26 mouse cellular contexts compared by ENCODE assay signal in the genomic region with DNA sequence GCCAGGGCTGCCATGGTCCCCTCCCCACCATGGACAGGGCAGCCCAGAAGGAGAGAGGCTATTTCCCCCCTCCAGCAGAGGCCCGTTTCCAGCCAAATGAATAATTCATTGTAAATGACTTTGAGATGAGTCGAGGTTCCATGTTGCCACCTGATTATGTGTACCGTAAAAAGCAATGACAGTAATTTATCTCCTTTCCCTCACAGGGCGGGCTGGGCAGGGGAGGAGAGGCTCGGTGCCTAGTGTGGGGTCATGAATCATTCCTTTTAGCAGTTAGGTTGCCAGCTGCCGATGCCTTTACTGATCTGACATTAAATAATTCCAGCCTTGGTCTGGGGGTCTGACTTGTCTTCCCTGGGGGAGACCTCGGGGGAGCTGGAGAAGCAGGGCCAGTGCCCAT. TPM values are rescaled to one million over a fixed set of nuclear protein-coding genes. Genes with fewer than 3 reads are reported as not detected.
A peak's percentile ranks its signal among the peaks of the same experiment; 100 is the strongest.
DNase-seq lines count a peak whose midpoint lies in the region; ATAC-seq lines count a peak whose summit lies in the region.
"Had no signal": no experiment of that assay in that cellular context is flagged by ENCODE, and none has a peak within 500 bp of the region (broad histone marks: within the 10 kb centered on the region; RNA-seq: fewer than 3 reads in every experiment).

No protein-coding gene starts in this region.

- 14% methylated on average over 6 of the region's 7 CpGs for WGBS in kidney, embryonic 14.5 days
- 21% methylated on average over 7 of the region's 7 CpGs for WGBS in neural tube, embryonic 11.5 days
- WGBS in neural tube, embryonic 12.5 days: 5% methylated on average over 7 of the region's 7 CpGs

- H3K4me3 ChIP-seq in kidney, embryonic 14.5 days (ENCODE audit: low read length): no peak overlapping the region
- no peak overlapping the region for H3K4me3 ChIP-seq in neural tube, embryonic 11.5 days (ENCODE audit: low read depth, low read length)
- no peak overlapping the region for H3K4me3 ChIP-seq in neural tube, embryonic 12.5 days
- H3K4me3 ChIP-seq: embryonic facial prominence, embryonic 13.5 days; gastrocnemius, adult 2 months; heart, adult 2 months; heart, embryonic 13.5 days; hindbrain, embryonic 15.5 days; intestine, embryonic 15.5 days; liver, embryonic 12.5 days; midbrain, embryonic 15.5 days had no signal

- H3K4me2 ChIP-seq in kidney, embryonic 14.5 days (replicated peaks; ENCODE audit: low read depth, low read length): no peak overlapping the region
- no peak overlapping the region for H3K4me2 ChIP-seq in neural tube, embryonic 11.5 days (ENCODE audit: low read depth)
- no peak overlapping the region for H3K4me2 ChIP-seq in neural tube, embryonic 12.5 days (replicated peaks)
- H3K4me2 ChIP-seq: embryonic facial prominence, embryonic 13.5 days; heart, embryonic 13.5 days; hindbrain, embryonic 15.5 days; intestine, embryonic 15.5 days; liver, embryonic 12.5 days; midbrain, embryonic 15.5 days had no signal

- no peaks in the 10 kb centered on the region for H3K36me3 ChIP-seq in kidney, embryonic 14.5 days (ENCODE audit: control insufficient read depth, insufficient read depth, low read length)
- H3K36me3 ChIP-seq in neural tube, embryonic 11.5 days (ENCODE audit: control insufficient read depth, insufficient read depth, low read length): no peaks in the 10 kb centered on the region
- no peaks in the 10 kb centered on the region for H3K36me3 ChIP-seq in neural tube, embryonic 12.5 days
- H3K36me3 ChIP-seq: embryonic facial prominence, embryonic 13.5 days; G1E; heart, embryonic 13.5 days; hindbrain, embryonic 15.5 days; intestine, embryonic 15.5 days; liver, embryonic 12.5 days; midbrain, embryonic 15.5 days had no signal

- H3K27ac ChIP-seq in kidney, embryonic 14.5 days (ENCODE audit: low read depth, low read length): no peak overlapping the region
- 0 out of 2 replicates have a peak overlapping the region, but pooled peaks have one; percentile 35 for H3K27ac ChIP-seq in neural tube, embryonic 11.5 days (ENCODE audit: low read depth, low read length)
- H3K27ac ChIP-seq in neural tube, embryonic 12.5 days: peak overlapping the region; percentile 37
- H3K27ac ChIP-seq: embryonic facial prominence, embryonic 13.5 days; gastrocnemius, adult 2 months; heart, adult 2 months; heart, embryonic 13.5 days; intestine, embryonic 15.5 days; liver, embryonic 12.5 days; midbrain, embryonic 15.5 days had no signal

- H3K9me3 ChIP-seq in kidney, embryonic 14.5 days (ENCODE audit: control insufficient read depth, low read length): no peaks in the 10 kb centered on the region
- no peaks in the 10 kb centered on the region for H3K9me3 ChIP-seq in neural tube, embryonic 11.5 days (ENCODE audit: control insufficient read depth, low read length)
- H3K9me3 ChIP-seq in neural tube, embryonic 12.5 days: no peaks in the 10 kb centered on the region
- H3K9me3 ChIP-seq: embryonic facial prominence, embryonic 13.5 days; G1E; heart, embryonic 13.5 days; hindbrain, embryonic 15.5 days; intestine, embryonic 15.5 days; liver, embryonic 12.5 days; midbrain, embryonic 15.5 days had no signal

- H3K27me3 ChIP-seq in kidney, embryonic 14.5 days (ENCODE audit: control insufficient read depth, insufficient read depth, low read length): peaks cover 3% of the 10 kb centered on the region; the same call in 1 of the 2 replicates
- H3K27me3 ChIP-seq in neural tube, embryonic 11.5 days (ENCODE audit: control insufficient read depth, insufficient read depth, low read length): no peaks in the 10 kb centered on the region
- no peaks in the 10 kb centered on the region for H3K27me3 ChIP-seq in neural tube, embryonic 12.5 days (replicated peaks)
- H3K27me3 ChIP-seq: hindbrain, embryonic 15.5 days; intestine, embryonic 15.5 days; midbrain, embryonic 15.5 days had no signal

- H3K9ac ChIP-seq in kidney, embryonic 14.5 days (ENCODE audit: low read depth, low read length): no peak overlapping the region
- no peak overlapping the region for H3K9ac ChIP-seq in neural tube, embryonic 11.5 days (ENCODE audit: low read length)
- H3K9ac ChIP-seq in neural tube, embryonic 12.5 days: no peak overlapping the region
- H3K9ac ChIP-seq: embryonic facial prominence, embryonic 13.5 days; heart, embryonic 13.5 days; hindbrain, embryonic 15.5 days; intestine, embryonic 15.5 days; liver, embryonic 12.5 days; liver, postnatal 0 days; midbrain, embryonic 15.5 days had no signal

- intact Hi-C loops in gastrocnemius, postnatal 36 days (cut with DNase I): no loop called here

- no peak for DNase-seq in kidney, postnatal 4 days
- no peak for DNase-seq in neural tube, embryonic 11.5 days (ENCODE audit: low spot score)
- no peak for DNase-seq in neural tube, embryonic 10.5 days (ENCODE audit: extremely low spot score, low spot score)
- no peak for DNase-seq in gastrocnemius, postnatal 36 days
- DNase-seq in layer of hippocampus, postnatal 36 days: no peak
- DNase-seq: adrenal gland, postnatal 25 days; cerebellum, adult 11-12 months; cerebellum, postnatal 10 days; gastrocnemius, adult 2 months; heart, adult 2 months; heart, postnatal 10 days; kidney, adult 2 months; left cerebral cortex, postnatal 4 days; liver, postnatal 0 days; lung, postnatal 36 days; right cerebral cortex, adult 18-20 months had no signal

- ATAC-seq in kidney, embryonic 14.5 days (ENCODE audit: low FRiP score, low TSS enrichment): peak; percentile 10; the same call in 1 of the 2 replicates
- ATAC-seq in neural tube, embryonic 11.5 days (ENCODE audit: insufficient read depth, low FRiP score, low TSS enrichment): peak; percentile 46; the same call in 1 of the 2 replicates
- ATAC-seq in neural tube, embryonic 12.5 days (ENCODE audit: low FRiP score, low read depth): peak; percentile 33
- ATAC-seq: forebrain, embryonic 16.5 days; intestine, embryonic 15.5 days; liver, embryonic 12.5 days; liver, postnatal 0 days; midbrain, embryonic 15.5 days had no signal

- no peaks in the 10 kb centered on the region for H3K4me1 ChIP-seq in kidney, embryonic 14.5 days (ENCODE audit: control insufficient read depth, insufficient read depth, low read length)
- H3K4me1 ChIP-seq in neural tube, embryonic 11.5 days (ENCODE audit: control insufficient read depth, insufficient read depth, low read length): peaks cover 39% of the 10 kb centered on the region
- H3K4me1 ChIP-seq in neural tube, embryonic 12.5 days: peaks cover 73% of the 10 kb centered on the region
- H3K4me1 ChIP-seq: heart, embryonic 13.5 days; intestine, embryonic 15.5 days; liver, embryonic 12.5 days had no signal

RNA-seq across cellular contexts. Expression of a gene that starts 54.9 kb away (rescaled TPM):
- polyA plus RNA-seq in kidney, embryonic 14.5 days (2014; fragmentation: Nextera tagmentation; extraction: Ambion mirVana): 13.4 and 18.6 TPM in 2 replicates
- 17.6 and 19.0 TPM in 2 replicates for polyA plus RNA-seq in neural tube, embryonic 11.5 days (2014; fragmentation: Nextera tagmentation; extraction: Ambion mirVana)
- polyA plus RNA-seq in neural tube, embryonic 12.5 days (2016; fragmentation: Nextera tagmentation; extraction: Ambion mirVana): 19.5 and 19.7 TPM in 2 replicates
- total RNA-seq in gastrocnemius, postnatal 36 days (2021): 10 to 100 TPM; 10.7 to 11.6 TPM
- 1 to 10 TPM; 7.9 to 8.4 TPM for total RNA-seq in layer of hippocampus, postnatal 36 days (2021)

RNA-seq across cellular contexts. Expression of a gene that starts 58.8 kb away (rescaled TPM):
- polyA plus RNA-seq in kidney, embryonic 14.5 days (2014; fragmentation: Nextera tagmentation; extraction: Ambion mirVana): 22.2 and 27.2 TPM in 2 replicates
- 34.1 and 36.1 TPM in 2 replicates for polyA plus RNA-seq in neural tube, embryonic 11.5 days (2014; fragmentation: Nextera tagmentation; extraction: Ambion mirVana)
- polyA plus RNA-seq in neural tube, embryonic 12.5 days (2016; fragmentation: Nextera tagmentation; extraction: Ambion mirVana): 27.7 and 28.2 TPM in 2 replicates
- total RNA-seq in gastrocnemius, postnatal 36 days (2021): 10 to 100 TPM; 28.6 to 35.8 TPM
- 10 to 100 TPM; 80.7 to 85.9 TPM for total RNA-seq in layer of hippocampus, postnatal 36 days (2021)
